ENCODE assay signal across 8 mouse cellular contexts in the genomic region with DNA sequence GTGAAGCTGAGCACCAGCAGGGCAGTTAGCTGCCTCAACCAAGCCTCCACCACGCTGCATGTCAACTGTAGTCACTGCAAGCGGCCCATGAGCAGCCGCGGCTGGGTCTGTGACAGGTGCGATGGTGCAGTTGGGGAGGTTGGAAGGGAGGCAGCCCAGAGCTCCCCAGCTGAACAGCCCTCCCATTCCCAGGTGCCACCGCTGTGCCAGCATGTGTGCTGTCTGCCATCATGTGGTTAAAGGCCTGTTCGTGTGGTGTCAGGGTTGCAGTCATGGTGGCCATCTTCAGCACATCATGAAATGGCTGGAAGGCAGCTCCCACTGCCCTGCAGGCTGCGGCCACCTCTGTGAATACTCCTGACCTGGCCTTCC. TPM values are rescaled to one million over a fixed set of nuclear protein-coding genes. Genes with fewer than 3 reads are reported as not detected.
DNase-seq lines count a peak whose midpoint lies in the region; ATAC-seq and TF ChIP-seq lines count a peak whose summit lies in the region.

No protein-coding gene starts in this region.

- ATAC-seq in kidney, embryonic 16.5 days (ENCODE audit: low FRiP score, low TSS enrichment), result no peak
- ATAC-seq in embryonic facial prominence, embryonic 14.5 days (ENCODE audit: low read depth), result no peak
- ATAC-seq in intestine, postnatal 0 days, result no peak

- WGBS in kidney, embryonic 16.5 days, result 84% methylated on average over 8 of the region's 8 CpGs
- 81% methylated on average over 8 of the region's 8 CpGs for WGBS in embryonic facial prominence, embryonic 14.5 days
- 82% methylated on average over 8 of the region's 8 CpGs for WGBS in intestine, postnatal 0 days

- no peaks in the 10 kb centered on the region for H3K9me3 ChIP-seq in kidney, embryonic 16.5 days (ENCODE audit: low read length)
- H3K9me3 ChIP-seq in embryonic facial prominence, embryonic 14.5 days (ENCODE audit: control insufficient read depth, low read length), result no peaks in the 10 kb centered on the region
- no peaks in the 10 kb centered on the region for H3K9me3 ChIP-seq in intestine, postnatal 0 days (ENCODE audit: control insufficient read depth)

- H3K27ac ChIP-seq in kidney, embryonic 16.5 days (ENCODE audit: low read length), result peak overlapping the region; percentile 86
- H3K27ac ChIP-seq in embryonic facial prominence, embryonic 14.5 days (replicated peaks; ENCODE audit: low read depth, low read length), result no peak overlapping the region; the same call in 1 of the 2 replicates
- no peak overlapping the region for H3K27ac ChIP-seq in intestine, postnatal 0 days (ENCODE audit: low read depth, low read length)

- DNase-seq in kidney, adult 9 months, result no peak
- DNase-seq in embryonic facial prominence, embryonic 14.5 days (ENCODE audit: low spot score), result no peak
- DNase-seq in neural tube, embryonic 10.5 days (ENCODE audit: extremely low spot score, low spot score), result peak; percentile 38
- DNase-seq in frontal cortex, postnatal 25 days (ENCODE audit: low spot score in 2 of 2), result no peak
- no peak for DNase-seq in spleen, adult 18-20 months
- no peak for DNase-seq in adrenal gland, postnatal 25 days

- peaks cover 51% of the 10 kb centered on the region for H3K4me1 ChIP-seq in kidney, embryonic 16.5 days (ENCODE audit: insufficient read depth, low read length)
- H3K4me1 ChIP-seq in embryonic facial prominence, embryonic 14.5 days (ENCODE audit: control insufficient read depth, insufficient read depth, low read length), result peaks cover 35% of the 10 kb centered on the region
- peaks cover 19% of the 10 kb centered on the region for H3K4me1 ChIP-seq in intestine, postnatal 0 days (replicated peaks; ENCODE audit: control insufficient read depth, insufficient read depth, low read length)

- no peaks in the 10 kb centered on the region for H3K27me3 ChIP-seq in kidney, embryonic 16.5 days (ENCODE audit: insufficient read depth, low read length)
- no peaks in the 10 kb centered on the region for H3K27me3 ChIP-seq in embryonic facial prominence, embryonic 14.5 days (replicated peaks; ENCODE audit: control insufficient read depth, insufficient read depth, low read length)
- no peaks in the 10 kb centered on the region for H3K27me3 ChIP-seq in intestine, postnatal 0 days (replicated peaks; ENCODE audit: control insufficient read depth, insufficient read depth, low read length)

- no peak for TF ChIP-seq CTCF in intestine, postnatal 0 days (IDR thresholded peaks at IDR 0.05; ENCODE audit: low read depth)

- peak overlapping the region; percentile 64 for H3K4me2 ChIP-seq in kidney, embryonic 16.5 days (replicated peaks; ENCODE audit: low read depth, low read length)
- H3K4me2 ChIP-seq in embryonic facial prominence, embryonic 14.5 days (ENCODE audit: low read depth, low read length), result peak overlapping the region; percentile 76
- peak overlapping the region; percentile 86 for H3K4me2 ChIP-seq in intestine, postnatal 0 days (replicated peaks; ENCODE audit: low read depth)

- peak overlapping the region; percentile 75 for H3K9ac ChIP-seq in kidney, embryonic 16.5 days (replicated peaks; ENCODE audit: low read length)
- H3K9ac ChIP-seq in embryonic facial prominence, embryonic 14.5 days (ENCODE audit: low read depth, low read length), result peak overlapping the region; percentile 76; the same call in 1 of the 2 replicates
- no peak overlapping the region for H3K9ac ChIP-seq in intestine, postnatal 0 days (ENCODE audit: low read depth, low read length)

- peak overlapping the region; percentile 58 for H3K4me3 ChIP-seq in kidney, embryonic 16.5 days (ENCODE audit: low read length)
- H3K4me3 ChIP-seq in embryonic facial prominence, embryonic 14.5 days (ENCODE audit: low read depth, low read length), result peak overlapping the region; percentile 52
- no peak overlapping the region; the same call in 1 of the 2 replicates for H3K4me3 ChIP-seq in intestine, postnatal 0 days (ENCODE audit: low read depth, low read length)

- H3K36me3 ChIP-seq in kidney, embryonic 16.5 days (ENCODE audit: insufficient read depth, low read length), result peaks cover 30% of the 10 kb centered on the region
- peaks cover 45% of the 10 kb centered on the region for H3K36me3 ChIP-seq in embryonic facial prominence, embryonic 14.5 days (ENCODE audit: control insufficient read depth, insufficient read depth, low read length)
- H3K36me3 ChIP-seq in intestine, postnatal 0 days (ENCODE audit: control insufficient read depth, insufficient read depth), result peaks cover 32% of the 10 kb centered on the region

RNA-seq across cellular contexts. Expression of a gene that starts 0.5 kb away (rescaled TPM):
- polyA plus RNA-seq in kidney, embryonic 16.5 days (2015; fragmentation: Nextera tagmentation; extraction: Ambion mirVana), result 72.3 and 73.0 TPM in 2 replicates
- polyA plus RNA-seq in embryonic facial prominence, embryonic 14.5 days (2014; fragmentation: Nextera tagmentation; extraction: Ambion mirVana), result 35.2 and 36.2 TPM in 2 replicates
- 22.7 and 23.0 TPM in 2 replicates for polyA plus RNA-seq in intestine, postnatal 0 days (2015; fragmentation: Nextera tagmentation; extraction: Ambion mirVana)
- total RNA-seq in adrenal gland, postnatal 25 days (2021), result 92.9 and 104 TPM in 2 replicates

RNA-seq across cellular contexts. Expression of a gene that starts 4.8 kb away (rescaled TPM):
- polyA plus RNA-seq in kidney, embryonic 16.5 days (2015; fragmentation: Nextera tagmentation; extraction: Ambion mirVana), result 33.1 and 35.3 TPM in 2 replicates
- polyA plus RNA-seq in embryonic facial prominence, embryonic 14.5 days (2014; fragmentation: Nextera tagmentation; extraction: Ambion mirVana), result 22.9 and 25.5 TPM in 2 replicates
- 9.6 and 10.2 TPM in 2 replicates for polyA plus RNA-seq in intestine, postnatal 0 days (2015; fragmentation: Nextera tagmentation; extraction: Ambion mirVana)
- total RNA-seq in adrenal gland, postnatal 25 days (2021), result 24.9 and 25.4 TPM in 2 replicates

RNA-seq across cellular contexts. Expression of a gene that starts 5.0 kb away (rescaled TPM):
- polyA plus RNA-seq in kidney, embryonic 16.5 days (2015; fragmentation: Nextera tagmentation; extraction: Ambion mirVana), result 387 and 393 TPM in 2 replicates
- polyA plus RNA-seq in embryonic facial prominence, embryonic 14.5 days (2014; fragmentation: Nextera tagmentation; extraction: Ambion mirVana), result 314 and 351 TPM in 2 replicates
- polyA plus RNA-seq in intestine, postnatal 0 days (2015; fragmentation: Nextera tagmentation; extraction: Ambion mirVana), result 245 and 246 TPM in 2 replicates
- 182 and 205 TPM in 2 replicates for total RNA-seq in adrenal gland, postnatal 25 days (2021)

RNA-seq across cellular contexts. Expression of a gene that starts 8.9 kb away (rescaled TPM):
- polyA plus RNA-seq in kidney, embryonic 16.5 days (2015; fragmentation: Nextera tagmentation; extraction: Ambion mirVana), result 3.3 and 4.0 TPM in 2 replicates
- 2.8 and 3.3 TPM in 2 replicates for polyA plus RNA-seq in embryonic facial prominence, embryonic 14.5 days (2014; fragmentation: Nextera tagmentation; extraction: Ambion mirVana)
- 1.4 and 1.9 TPM in 2 replicates for polyA plus RNA-seq in intestine, postnatal 0 days (2015; fragmentation: Nextera tagmentation; extraction: Ambion mirVana)
- total RNA-seq in adrenal gland, postnatal 25 days (2021), result 15.4 and 20.2 TPM in 2 replicates

RNA-seq across cellular contexts. Expression of a gene that starts 13.4 kb away (rescaled TPM):
- polyA plus RNA-seq in kidney, embryonic 16.5 days (2015; fragmentation: Nextera tagmentation; extraction: Ambion mirVana), result 4.0 and 4.3 TPM in 2 replicates
- polyA plus RNA-seq in embryonic facial prominence, embryonic 14.5 days (2014; fragmentation: Nextera tagmentation; extraction: Ambion mirVana), result 1.4 and 1.6 TPM in 2 replicates
- polyA plus RNA-seq in intestine, postnatal 0 days (2015; fragmentation: Nextera tagmentation; extraction: Ambion mirVana), result 0.54 and 0.90 TPM in 2 replicates
- 12.8 and 26.6 TPM in 2 replicates for total RNA-seq in adrenal gland, postnatal 25 days (2021)
